ENCODE assay signal across 8 mouse cellular contexts in the genomic region with DNA sequence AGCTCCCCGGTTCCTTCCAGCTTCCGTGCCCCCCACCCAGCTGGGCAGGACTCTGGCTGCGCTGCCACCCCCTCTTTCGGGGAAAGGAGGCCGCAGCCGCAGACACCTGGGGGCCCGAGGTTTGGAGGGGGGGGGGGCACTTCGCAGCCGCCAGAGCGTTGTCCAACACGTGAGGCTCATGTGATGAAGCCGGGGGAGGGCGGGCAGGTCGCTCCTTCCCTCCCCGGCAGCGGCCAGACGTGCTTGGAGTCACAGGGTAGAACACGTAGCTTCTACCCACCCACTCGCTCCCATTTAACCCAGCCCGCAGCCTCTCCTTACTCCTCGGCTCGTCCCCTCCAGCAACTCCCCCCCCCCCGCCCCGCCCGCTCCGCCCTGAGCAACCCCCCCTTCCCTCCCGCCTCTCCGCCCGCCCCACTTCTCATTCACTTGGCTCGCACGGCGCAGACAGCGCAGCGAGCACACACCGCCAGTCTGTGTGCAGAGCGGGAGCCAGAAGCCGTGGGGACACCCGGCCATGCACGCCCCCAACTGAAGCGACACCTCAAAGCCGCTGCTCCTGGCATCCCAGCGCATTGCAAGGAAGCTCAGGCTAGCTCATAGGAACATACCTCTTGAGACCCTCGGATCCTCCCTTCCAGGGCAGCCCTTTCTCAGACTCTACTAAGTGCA. TPM values are rescaled to one million over a fixed set of nuclear protein-coding genes. Genes with fewer than 3 reads are reported as not detected.
A peak's percentile ranks its signal among the peaks of the same experiment; 100 is the strongest.
DNase-seq lines count a peak whose midpoint lies in the region; ATAC-seq and TF ChIP-seq lines count a peak whose summit lies in the region.

A gene (plus strand): TSS at position 424 of the 672 bp plus-strand sequence.

- peaks cover 42% of the 10 kb centered on the region; the same call in 1 of the 2 replicates for H3K79me2 ChIP-seq in macrophage (ENCODE audit: inconsistent target)

- intact Hi-C loops in left cerebral cortex, adult 2 months (cut with DNase I) = loop anchor here (1.0 to 5.0 kb wide), 8 partner anchors 49 to 234 kb away; no protein-coding TSS in a partner anchor

- peak within 1 kb of the TSS; percentile 90 for H3K4me2 ChIP-seq in hindbrain, postnatal 0 days (ENCODE audit: low read depth, low read length)

- peak; percentile 98 for DNase-seq in NIH3T3 (ENCODE audit: low read depth)
- DNase-seq in cerebellum, postnatal 36 days = peak; percentile 85 to 92
- DNase-seq in gastrocnemius, adult 8-10 months (ENCODE audit: low spot score in 2 of 2) = peak; percentile 86 to 94
- peak; percentile 90 for DNase-seq in hindbrain, postnatal 0 days (ENCODE audit: low spot score)
- DNase-seq in left cerebral cortex, adult 2 months (ENCODE audit: extremely low spot score in 1 of 2, low spot score in 2 of 2) = peak; percentile 85 to 90
- DNase-seq in right cerebral cortex, adult 18-20 months = peak; percentile 95
- peak; percentile 77 for DNase-seq in urinary bladder, adult 2 months (ENCODE audit: low spot score)

- ATAC-seq in hindbrain, postnatal 0 days = peak; percentile 88

- H3K4me3 ChIP-seq in hindbrain, postnatal 0 days (ENCODE audit: low read length) = peak within 1 kb of the TSS; percentile 50
- peak within 1 kb of the TSS; percentile 86 for H3K4me3 ChIP-seq in left cerebral cortex, adult 2 months
- H3K4me3 ChIP-seq in macrophage (ENCODE audit: inconsistent target) = peak within 1 kb of the TSS; percentile 86

- no peaks in the 10 kb centered on the region for H3K27me3 ChIP-seq in hindbrain, postnatal 0 days (ENCODE audit: insufficient read depth, low read length)

- H3K36me3 ChIP-seq in hindbrain, postnatal 0 days (ENCODE audit: insufficient read depth, low read length) = no peaks in the 10 kb centered on the region; the same call in 1 of the 2 replicates
- 0 out of 2 replicates have a peak, but pooled peaks cover 9% of the 10 kb centered on the region for H3K36me3 ChIP-seq in macrophage (ENCODE audit: inconsistent target)

- TF ChIP-seq CTCF in hindbrain, postnatal 0 days (IDR thresholded peaks at IDR 0.05; ENCODE audit: low read depth) = no peak
- no peak for TF ChIP-seq CTCF in left cerebral cortex, adult 2 months (IDR thresholded peaks at IDR 0.05)

- H3K9me3 ChIP-seq in hindbrain, postnatal 0 days (ENCODE audit: low read length) = no peaks in the 10 kb centered on the region

- H3K9ac ChIP-seq in hindbrain, postnatal 0 days (replicated peaks; ENCODE audit: low read length) = peak within 1 kb of the TSS; percentile 74

- peaks cover 6% of the 10 kb centered on the region; the same call in 1 of the 2 replicates for H3K4me1 ChIP-seq in hindbrain, postnatal 0 days (ENCODE audit: insufficient read depth, low read length)

- WGBS in hindbrain, postnatal 0 days = under 1% methylated on average over 29 of the region's 43 CpGs
- under 1% methylated on average over 36 of the region's 43 CpGs for WGBS in macrophage (ENCODE audit: missing documents)

- peak within 1 kb of the TSS; percentile 94 for H3K27ac ChIP-seq in hindbrain, postnatal 0 days
- H3K27ac ChIP-seq in left cerebral cortex, adult 2 months = peak within 1 kb of the TSS; percentile 98
- peak within 1 kb of the TSS; percentile 93 for H3K27ac ChIP-seq in macrophage

RNA-seq across cellular contexts. Expression of the gene that starts here (rescaled TPM):
- 100 to 1,000 TPM in 3 of 4 experiments, 10 to 100 TPM in 1; 89.5 to 168 (median 130) TPM for total RNA-seq in gastrocnemius, adult 8-10 months (2022)
- total RNA-seq in hindbrain, postnatal 0 days (2014; rRNA removed) = 3.8 and 7.7 TPM in 2 replicates
- polyA plus RNA-seq in hindbrain, postnatal 0 days (2015; fragmentation: Nextera tagmentation; extraction: Ambion mirVana) = 6.0 and 6.4 TPM in 2 replicates
- 100 to 1,000 TPM; 127 to 159 TPM for total RNA-seq in left cerebral cortex, adult 2 months (2021)
- 100 to 1,000 TPM in 2 of 26 experiments, 10 to 100 TPM in 17, 1 to 10 TPM in 7; 3.4 to 140 (median 20.8) TPM for total RNA-seq in macrophage (2018; cell fraction: chromatin; rRNA removed)
- 10 to 100 TPM in 17 of 26 experiments, 1 to 10 TPM in 9; 3.5 to 84.2 (median 19.2) TPM for total RNA-seq in macrophage (2018; cell fraction: cytosol; rRNA removed)
- total RNA-seq in macrophage (2018; cell fraction: nucleus; rRNA removed) = 100 to 1,000 TPM in 2 of 26 experiments, 10 to 100 TPM in 19, 1 to 10 TPM in 5; 6.5 to 105 (median 23.2) TPM
- 14.2 to 18.7 TPM (median 16.9 TPM) in 3 replicates for polyA plus RNA-seq in macrophage (2018)
- 17.9 and 35.1 TPM in 2 replicates for polyA plus RNA-seq in urinary bladder, adult 2 months (2012; rRNA removed)

Comparison
In these comparisons a context has a peak if more than half of its experiments do, and no peak if none do; other contexts are left out.
1. Peak in every context shown above with its lines: DNase-seq, ATAC-seq, H3K4me3 ChIP-seq and H3K27ac ChIP-seq.
2. RNA of the gene that starts here (total RNA-seq): 127 to 159 TPM in left cerebral cortex, adult 2 months and 89.5 to 168 TPM in gastrocnemius, adult 8-10 months; 3.8 to 7.7 TPM in hindbrain, postnatal 0 days; every median in the first group is over 10 times any median in the second.